Mouse (Mus musculus): ENCODE results near the gene Zfp57. TPM values are rescaled to one million over a fixed set of nuclear protein-coding genes. Genes with fewer than 3 reads are reported as not detected.

The Zfp57 gene
- total RNA-seq, 2 experiments from 2014 or later = 25.9 to 27.9 TPM

Other genes with a start within 250 kb of the Zfp57 start
- not detected for gene H2-M10.5, start 228.3 kb upstream of the Zfp57 start, total RNA-seq (2021)
- gene H2-M10.6, start 189.0 kb upstream of the Zfp57 start, total RNA-seq (2021) = not detected
- 10 to 100 TPM; 20.8 to 25.0 TPM for gene Trim26, start 164.0 kb upstream of the Zfp57 start, total RNA-seq (2021)
- gene Trim15, start 134.0 kb upstream of the Zfp57 start, total RNA-seq (2021) = not detected
- under 1 TPM in 1 of 2 experiments, not detected in 1; 0.15 TPM for gene Trim10, start 131.6 kb upstream of the Zfp57 start, total RNA-seq (2021)
- gene Trim40, start 111.0 kb upstream of the Zfp57 start, total RNA-seq (2021) = not detected
- gene Trim31, start 103.0 kb upstream of the Zfp57 start, total RNA-seq (2021) = not detected
- gene Rnf39, start 58.2 kb upstream of the Zfp57 start, total RNA-seq (2021) = 1 to 10 TPM; 2.1 to 3.5 TPM
- gene Ppp1r11, start 49.4 kb upstream of the Zfp57 start, total RNA-seq (2021) = 100 to 1,000 TPM; 108 to 109 TPM
- gene Znrd1, start 42.6 kb upstream of the Zfp57 start, total RNA-seq (2021) = 10 to 100 TPM; 28.4 to 31.8 TPM
- 1 to 10 TPM; 4.3 to 4.6 TPM for gene Znrd1as, start 42.6 kb upstream of the Zfp57 start, total RNA-seq (2021)
- gene 2410137M14Rik, start 19.9 kb upstream of the Zfp57 start, total RNA-seq (2021) = not detected
- gene H2-M5, start 11.6 kb upstream of the Zfp57 start, total RNA-seq (2021) = 1 to 10 TPM; 1.9 to 2.7 TPM
- gene Mog, start 22.2 kb downstream of the Zfp57 start, total RNA-seq (2021) = 10 to 100 TPM; 23.9 to 46.1 TPM
- gene Gabbr1, start 44.8 kb downstream of the Zfp57 start, total RNA-seq (2021) = 100 to 1,000 TPM; 629 to 637 TPM
- under 1 TPM in 1 of 2 experiments, not detected in 1; 0.13 TPM for gene Olfr90, start 87.3 kb downstream of the Zfp57 start, total RNA-seq (2021)
- gene Olfr91, start 97.1 kb downstream of the Zfp57 start, total RNA-seq (2021) = not detected
- gene Olfr92, start 118.9 kb downstream of the Zfp57 start, total RNA-seq (2021) = not detected
- gene Olfr93, start 160.3 kb downstream of the Zfp57 start, total RNA-seq (2021) = not detected
- gene Ubd, start 192.7 kb downstream of the Zfp57 start, total RNA-seq (2021) = not detected
- not detected for gene Olfr94, start 199.8 kb downstream of the Zfp57 start, total RNA-seq (2021)
- gene Olfr95, start 212.0 kb downstream of the Zfp57 start, total RNA-seq (2021) = not detected
- gene Olfr96, start 219.0 kb downstream of the Zfp57 start, total RNA-seq (2021) = not detected
- not detected for gene Olfr97, start 236.2 kb downstream of the Zfp57 start, total RNA-seq (2021)

Data from left cerebral cortex, postnatal 14 days (tissue).